Mouse (Mus musculus): ENCODE data around the gene Klhl34. TPM values are rescaled to one million over a fixed set of nuclear protein-coding genes. Genes with fewer than 3 reads are reported as not detected.

The Klhl34 gene
- not detected in 2 replicates for polyA plus RNA-seq (2012)

- TF ChIP-seq GATA1 (IDR thresholded peaks at IDR 0.05; ENCODE audit: low read length), result no peak
Measured at GRCm38 (mm10) chrX:157818207-157818920, at the start of gene Klhl34. Klhl34 (plus strand) TSS chrX:157818435.

GRCm38 (mm10) chrX:157801669-157802068, 16.6 kb upstream of the Klhl34 start:
- no peak for TF ChIP-seq GATA1 (IDR thresholded peaks at IDR 0.05; ENCODE audit: low read length)

GRCm38 (mm10) chrX:157809721-157810120, 8.5 kb upstream of the Klhl34 start:
- TF ChIP-seq GATA1 (IDR thresholded peaks at IDR 0.05; ENCODE audit: low read length), result no peak

GRCm38 (mm10) chrX:157817571-157818206, 546 bp upstream of the Klhl34 start:
- no peak for TF ChIP-seq GATA1 (IDR thresholded peaks at IDR 0.05; ENCODE audit: low read length)

- no peak for TF ChIP-seq GATA1 (IDR thresholded peaks at IDR 0.05; ENCODE audit: low read length)
Measured at GRCm38 (mm10) chrX:157818921-157819260, 656 bp downstream of the Klhl34 start.

GRCm38 (mm10) chrX:157829983-157830382, 11.7 kb downstream of the Klhl34 start:
- no peak for TF ChIP-seq GATA1 (IDR thresholded peaks at IDR 0.05; ENCODE audit: low read length)

Other genes with a start within 250 kb of the Klhl34 start
- 0.08 TPM in 1 of 2 replicates, not detected in the other for gene Yy2, start 249.4 kb upstream of the Klhl34 start, polyA plus RNA-seq (2012)
- gene Mbtps2, start 219.7 kb upstream of the Klhl34 start, polyA plus RNA-seq (2012), result 6.5 and 11.6 TPM in 2 replicates
- not detected in 2 replicates for gene Smpx, start 119.5 kb upstream of the Klhl34 start, polyA plus RNA-seq (2012)
- not detected in 2 replicates for gene Cnksr2, start 224.9 kb downstream of the Klhl34 start, polyA plus RNA-seq (2012)